Mouse (Mus musculus): ENCODE data around the gene Zdhhc5.
A peak's percentile ranks its signal among the peaks of the same experiment; 100 is the strongest.
"Not testable (repeated sequence)": the region's sequence is repeated elsewhere in the genome, so short reads cannot be mapped to it uniquely, and the experiment has no call there.

The Zdhhc5 gene

DNA sequence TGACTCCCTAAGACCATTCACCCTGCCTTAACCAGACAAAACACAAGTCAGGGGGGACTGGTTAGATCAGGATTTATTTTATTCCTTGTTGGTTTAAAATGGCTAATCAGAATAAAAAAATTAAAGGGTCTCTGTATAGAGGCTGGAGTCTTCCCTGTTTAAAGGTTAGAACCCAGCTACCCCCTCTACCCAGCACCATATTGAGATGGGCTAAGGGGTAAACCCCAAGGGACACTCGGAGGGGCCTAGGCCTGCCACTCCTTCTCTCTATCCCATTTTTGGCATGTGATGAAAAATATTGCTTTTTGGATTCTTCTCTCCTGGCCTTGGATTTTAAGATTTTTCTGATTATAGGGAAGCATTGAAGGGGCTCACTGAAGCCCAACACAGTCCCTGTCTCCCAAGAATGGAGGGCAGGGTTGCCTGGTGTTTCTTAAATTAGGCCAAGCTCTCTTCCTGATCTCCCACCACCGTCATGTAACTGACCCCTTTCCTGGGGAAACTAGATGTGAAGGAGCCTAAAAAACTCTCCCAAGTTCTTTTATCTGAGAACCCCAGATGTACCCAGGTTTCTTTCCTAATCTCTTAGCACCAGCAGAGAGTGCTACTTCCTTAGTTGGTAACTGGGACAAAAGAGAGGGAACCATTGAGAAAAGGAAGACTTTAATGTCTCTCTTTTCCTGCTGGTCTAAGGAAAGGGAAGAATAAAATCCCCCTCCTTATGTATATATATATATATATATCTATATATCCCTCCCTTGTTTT is 26.7 kb downstream of the Zdhhc5 start:
- no peak for DNase-seq

DNA sequence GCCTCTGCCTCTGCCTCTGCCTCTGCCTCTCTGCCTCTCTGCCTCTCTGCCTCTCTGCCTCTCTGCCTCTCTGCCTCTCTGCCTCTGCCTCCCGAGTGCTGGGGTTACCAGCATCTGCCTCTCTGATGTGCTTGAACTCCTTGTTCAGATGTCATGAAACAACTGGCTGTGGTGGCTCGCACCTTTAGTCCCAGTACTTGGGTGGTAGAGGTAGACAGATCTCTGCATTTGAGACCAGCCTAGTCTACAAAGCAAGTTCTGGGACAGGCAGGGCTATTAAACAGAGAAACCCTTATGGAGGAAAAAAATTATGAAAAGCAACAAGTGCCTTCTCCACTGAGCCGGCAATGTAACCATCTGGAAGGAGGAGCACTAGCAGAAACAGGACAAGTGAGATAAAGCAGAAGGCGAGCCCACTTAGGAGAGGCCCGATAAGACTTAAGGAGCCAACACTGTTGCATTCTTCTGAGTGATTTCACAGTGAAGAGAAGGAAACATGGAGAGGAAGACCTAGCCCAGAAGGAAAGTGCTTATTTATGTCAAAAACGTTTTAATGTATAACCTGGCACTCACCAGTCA is 32.3 kb downstream of the Zdhhc5 start:
- DNase-seq: no peak

GRCm38 (mm10) chr2:84679016-84679415 is 36.0 kb downstream of the Zdhhc5 start, which contains the start of gene Tmx2:
Gene Tmx2, minus strand, starts transcription at chr2:84679140.
- DNase-seq: no peak

GRCm38 (mm10) chr2:84677968-84678880 is 36.8 kb downstream of the Zdhhc5 start, which contains the start of the genes Gm28635 and Med19:
Gene Gm28635, minus strand, starts transcription at chr2:84678041.
Gene Med19, plus strand, starts transcription at chr2:84678402.
- peak; percentile 99 for DNase-seq

DNA sequence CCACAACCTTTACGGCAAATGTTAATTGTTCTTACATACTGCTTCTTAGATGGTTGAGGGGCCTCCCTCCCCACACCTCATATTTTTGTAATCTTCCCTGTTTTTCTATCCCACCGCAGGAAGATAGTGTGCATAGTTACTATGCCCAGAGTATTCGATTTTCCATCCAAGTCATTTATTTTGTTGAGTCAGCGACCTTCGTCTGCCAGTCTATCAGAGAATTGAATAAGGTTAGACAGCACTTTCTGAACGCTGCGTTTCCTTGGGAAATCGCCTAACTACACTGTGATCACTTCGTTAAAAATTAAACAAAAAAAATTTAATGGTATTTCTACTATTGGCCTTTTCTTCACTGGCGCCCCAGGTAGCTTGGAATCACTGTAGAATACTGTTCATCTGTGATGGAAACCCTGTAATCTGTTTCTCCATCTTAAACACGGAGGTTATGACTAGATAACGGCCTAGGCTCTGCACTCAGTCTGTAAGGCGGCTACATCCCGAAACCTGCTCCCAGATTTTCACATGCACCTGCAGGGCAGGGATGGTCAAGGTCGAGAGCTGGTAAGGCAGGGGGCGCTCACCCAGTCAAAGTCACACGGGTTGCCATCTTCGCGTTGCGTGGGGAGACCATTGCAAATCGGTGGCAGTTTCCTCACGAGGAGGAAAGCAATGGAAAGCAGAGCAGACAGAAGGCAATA is 37.6 kb downstream of the Zdhhc5 start:
- DNase-seq: peak; percentile 11

DNA sequence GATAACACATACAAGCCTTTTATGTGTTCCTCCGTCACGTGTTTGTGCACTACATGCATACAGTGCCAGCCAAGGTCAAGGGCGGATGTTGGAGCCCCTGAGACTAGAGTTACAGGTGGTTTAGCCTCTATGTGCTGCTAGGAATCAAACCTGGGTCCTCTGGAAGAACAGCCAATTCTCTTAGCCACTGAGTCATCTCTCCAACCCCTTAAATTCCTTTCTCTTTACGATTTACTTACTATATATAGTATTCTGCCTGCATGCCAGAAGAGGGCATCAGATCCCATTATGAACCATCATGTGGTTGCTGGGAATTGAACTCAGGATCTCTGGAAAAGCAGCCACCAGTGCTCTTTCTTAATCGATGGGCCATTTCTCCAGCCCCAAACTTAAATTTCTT is 43.4 kb downstream of the Zdhhc5 start:
- not testable (repeated sequence) for DNase-seq

- peak; percentile 65 for DNase-seq
Measured at GRCm38 (mm10) chr2:84670569-84670933, 44.4 kb downstream of the Zdhhc5 start, which contains the start of gene Selenoh. Gene Selenoh, minus strand, starts transcription at chr2:84670770.

- no peak for DNase-seq
Measured at GRCm38 (mm10) chr2:84669828-84670568, 45.0 kb downstream of the Zdhhc5 start.

GRCm38 (mm10) chr2:84666081-84666480 is 48.9 kb downstream of the Zdhhc5 start:
- DNase-seq: peak; percentile 18

DNA sequence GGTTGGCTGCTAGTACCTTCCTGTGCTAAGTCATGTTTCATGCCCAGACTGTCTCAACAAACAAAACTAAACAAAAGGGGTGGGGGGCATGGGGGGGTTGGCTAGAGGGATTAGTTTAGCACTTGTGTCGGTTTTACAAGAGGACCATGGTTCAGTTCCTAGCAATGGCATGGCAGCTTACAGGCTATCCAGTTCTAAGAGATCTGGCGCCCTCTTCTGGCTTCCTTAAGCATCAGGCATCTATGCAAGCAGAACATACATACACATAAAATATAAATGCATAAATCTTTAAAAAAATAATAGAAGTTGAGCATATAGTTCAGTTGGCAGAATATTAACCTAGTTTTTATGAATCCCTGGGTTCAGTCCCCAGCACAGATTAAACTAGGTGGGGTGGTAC is 52.1 kb downstream of the Zdhhc5 start:
- DNase-seq: peak; percentile 27

GRCm38 (mm10) chr2:84660253-84660652 is 54.7 kb downstream of the Zdhhc5 start:
- DNase-seq: peak; percentile 64

DNA sequence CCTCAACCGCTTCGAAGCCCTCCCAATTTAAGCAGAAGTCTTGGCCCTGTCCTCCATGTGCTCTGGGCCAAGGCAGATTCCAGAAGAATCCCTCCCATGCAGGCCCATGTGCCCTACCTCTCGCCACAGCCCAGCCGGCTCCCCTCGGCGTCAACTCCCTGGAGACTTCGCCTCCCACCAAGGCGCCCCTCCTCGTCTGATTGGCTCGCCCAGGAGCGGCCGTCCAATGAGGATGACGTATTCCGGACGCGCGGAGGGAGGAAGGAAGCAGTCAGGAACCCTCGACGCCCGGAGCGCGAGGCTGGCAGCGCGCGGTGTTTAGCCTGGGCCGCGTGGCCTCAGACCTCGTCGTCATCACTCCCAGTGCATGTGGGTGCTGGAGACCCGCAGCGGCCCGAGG is 56.2 kb downstream of the Zdhhc5 start, which contains the start of gene Btbd18:
Btbd18 (plus strand) TSS at position 274 of the 400 bp plus-strand sequence.
- DNase-seq: no peak

- DNase-seq: no peak
Measured at GRCm38 (mm10) chr2:84655864-84656263, 59.1 kb downstream of the Zdhhc5 start.

DNA sequence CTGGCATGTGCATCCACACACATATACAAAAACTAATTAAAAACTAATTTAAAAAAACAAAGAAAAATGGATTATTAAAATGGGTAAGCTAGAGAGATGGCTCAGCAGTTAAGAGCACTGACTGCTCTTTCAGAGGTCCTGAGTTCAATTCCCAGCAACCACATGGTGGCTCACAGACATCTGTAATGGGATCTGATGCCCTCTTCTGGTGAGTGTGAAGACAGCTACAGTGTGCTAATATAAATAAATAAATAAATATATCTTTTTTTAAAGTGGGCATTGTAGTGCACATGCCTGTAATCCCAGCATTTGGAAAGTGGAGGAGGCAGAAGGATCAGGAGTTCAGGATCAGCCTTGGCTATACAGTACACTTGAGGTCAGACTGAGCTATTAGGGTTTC is 61.6 kb downstream of the Zdhhc5 start:
- no peak for DNase-seq

- DNase-seq: peak; percentile 91
Measured at GRCm38 (mm10) chr2:84650464-84651195, 64.3 kb downstream of the Zdhhc5 start, which contains the start of gene Ctnnd1. Gene Ctnnd1, minus strand, starts transcription at chr2:84650765.

GRCm38 (mm10) chr2:84649674-84650073 is 65.3 kb downstream of the Zdhhc5 start:
- DNase-seq: no peak

- DNase-seq: no peak
Measured at GRCm38 (mm10) chr2:84648369-84648768, 66.6 kb downstream of the Zdhhc5 start.

GRCm38 (mm10) chr2:84647051-84647568 is 67.9 kb downstream of the Zdhhc5 start:
- DNase-seq: no peak

GRCm38 (mm10) chr2:84646138-84646537 is 68.8 kb downstream of the Zdhhc5 start:
- DNase-seq: no peak

DNA sequence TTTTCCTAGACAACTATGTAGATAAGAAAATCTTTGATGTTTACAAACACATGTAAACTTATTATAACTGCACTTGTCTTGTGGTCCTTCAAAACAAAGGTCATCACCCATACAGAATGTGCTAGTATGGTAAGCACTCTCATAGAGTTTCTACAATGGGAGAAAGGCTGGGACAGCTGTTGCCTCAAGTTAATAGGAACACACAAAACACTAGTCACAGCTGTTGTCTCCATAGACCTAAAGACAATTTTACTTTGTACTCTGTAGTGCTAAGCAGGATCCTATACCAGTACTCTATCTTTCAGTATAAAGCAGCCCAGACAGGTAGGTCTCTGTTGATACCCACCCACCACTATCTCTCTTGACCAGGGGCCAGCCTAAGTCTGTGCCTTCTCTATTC is 74.1 kb downstream of the Zdhhc5 start:
- no peak for DNase-seq
